Mouse (Mus musculus) thymus, adult 2 months (tissue): ENCODE measurements around the gene Thy1. TPM values are rescaled to one million over a fixed set of nuclear protein-coding genes. Genes with fewer than 3 reads are reported as not detected.

ENCODE experiments used
- DNase-seq: peaks from one replicate; pipeline ENCODE4 v3.0.0; 2021
- H3K27ac ChIP-seq: fragments of 200-500 bp; 2 replicates; pipeline ENCODE4 v1.5.1; 2012; ENCODE audit warnings: low read length, control low read depth; ENCODE audit not compliant: control insufficient read depth, insufficient read depth
- H3K27me3 ChIP-seq: fragments of 200-500 bp; 2 replicates; pipeline ENCODE4 v1.6.1; 2012; ENCODE audit warnings: mild to moderate bottlenecking, low read length, moderate library complexity, mixed read lengths; ENCODE audit not compliant: control insufficient read depth, insufficient read depth
- H3K36me3 ChIP-seq: fragments of 200-500 bp; 2 replicates; pipeline ENCODE4 v1.6.1; 2012; ENCODE audit warnings: mild to moderate bottlenecking, low read length, moderate library complexity; ENCODE audit not compliant: control insufficient read depth, insufficient read depth
- H3K4me1 ChIP-seq: fragments of 200-500 bp; replicated peaks from 2 replicates; pipeline ENCODE4 v1.6.1; 2012; ENCODE audit warnings: low read length; ENCODE audit not compliant: control insufficient read depth, insufficient read depth
- H3K4me3 ChIP-seq: fragments of 200-500 bp; 2 replicates; pipeline ENCODE4 v1.5.1; 2012; ENCODE audit warnings: mild to moderate bottlenecking, low read length, control low read depth, moderate library complexity; ENCODE audit not compliant: control insufficient read depth, insufficient read depth
- CTCF ChIP-seq: fragments of 200-500 bp; IDR thresholded peaks from 2 replicates; pipeline ENCODE4 v1.5.1; 2012; ENCODE audit warnings: mild to moderate bottlenecking, control low read depth, low read length, moderate library complexity, borderline replicate concordance; ENCODE audit not compliant: control insufficient read depth, poor library complexity, insufficient read depth; ENCODE audit errors: extremely low read depth
- POLR2A ChIP-seq: fragments of 200-500 bp; IDR thresholded peaks from 2 replicates; pipeline ENCODE4 v1.6.1; 2012; ENCODE audit warnings: mild to moderate bottlenecking, low read length, control low read depth, moderate library complexity; ENCODE audit not compliant: control insufficient read depth, poor library complexity, insufficient read depth; ENCODE audit errors: extremely low read depth
- WGBS: fragments of 180-500 bp; shearing (Covaris S2); methylation state at CpG from one replicate; pipeline ENCODE4 v1.1.7; 2018; 5-methylcytosine and 5-hydroxymethylcytosine counted together
- polyA plus RNA-seq: library from polyadenylated mRNA; depleted of rRNA; stranded (reverse); fragments of >200 nt; gene quantifications from 2 replicates; pipeline ENCODE4 v1.2.3, GENCODE M21; 2012

The Thy1 gene
- polyA plus RNA-seq, 1 experiment, result 3,478 TPM

DNA sequence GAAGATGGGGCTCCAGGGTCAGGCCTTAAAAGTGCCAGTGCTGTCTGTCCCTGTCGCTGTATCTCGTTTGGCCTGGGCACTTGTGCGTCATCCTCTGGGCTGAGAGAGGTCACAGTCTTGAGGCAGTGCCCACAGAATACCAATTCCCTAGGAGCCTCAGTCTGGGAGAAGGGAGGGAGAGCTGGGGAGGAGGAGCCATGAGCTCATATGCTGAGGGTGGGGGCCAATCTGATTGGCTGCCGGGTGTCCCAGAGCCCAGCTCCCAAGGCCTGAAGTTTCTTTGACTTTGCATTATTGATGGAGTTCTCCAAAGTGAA, 29.4 kb downstream of the Thy1 start:
- peaks cover 16% of the 10 kb centered on the region for H3K4me1 ChIP-seq
- DNase-seq, result no peak
- H3K27ac ChIP-seq, result no peak overlapping the region
- H3K36me3 ChIP-seq, result no peaks in the 10 kb centered on the region
- TF ChIP-seq CTCF (no peak), POLR2A (no peak)
- 89% methylated on average over 4 of the region's 4 CpGs for WGBS
- H3K27me3 ChIP-seq, result no peaks in the 10 kb centered on the region
- H3K4me3 ChIP-seq, result no peak overlapping the region

- 94% methylated on average over 5 of the region's 5 CpGs for WGBS
- no peak for DNase-seq
- no peak for TF ChIP-seq CTCF
- no peak for TF ChIP-seq POLR2A
- Histone ChIP-seq H3K36me3 (no peaks in the 10 kb centered on the region), H3K27ac (no peak overlapping the region), H3K4me1 (peaks cover 11% of the 10 kb centered on the region), H3K4me3 (no peak overlapping the region), H3K27me3 (no peaks in the 10 kb centered on the region)
Observed at GRCm38 (mm10) chr9:44073115-44073514, 29.9 kb downstream of the Thy1 start.

- DNase-seq, result peak; percentile 54
- WGBS, result 66% methylated on average over 9 of the region's 9 CpGs
- no peak overlapping the region for H3K27ac ChIP-seq
- peaks cover 10% of the 10 kb centered on the region for H3K4me1 ChIP-seq
- no peaks in the 10 kb centered on the region for H3K36me3 ChIP-seq
- no peaks in the 10 kb centered on the region for H3K27me3 ChIP-seq
- TF ChIP-seq POLR2A (no peak), CTCF (peak; percentile 36; the same call in 1 of the 2 replicates)
- H3K4me3 ChIP-seq, result no peak overlapping the region
Observed at GRCm38 (mm10) chr9:44074395-44075275, 31.5 kb downstream of the Thy1 start.

DNA sequence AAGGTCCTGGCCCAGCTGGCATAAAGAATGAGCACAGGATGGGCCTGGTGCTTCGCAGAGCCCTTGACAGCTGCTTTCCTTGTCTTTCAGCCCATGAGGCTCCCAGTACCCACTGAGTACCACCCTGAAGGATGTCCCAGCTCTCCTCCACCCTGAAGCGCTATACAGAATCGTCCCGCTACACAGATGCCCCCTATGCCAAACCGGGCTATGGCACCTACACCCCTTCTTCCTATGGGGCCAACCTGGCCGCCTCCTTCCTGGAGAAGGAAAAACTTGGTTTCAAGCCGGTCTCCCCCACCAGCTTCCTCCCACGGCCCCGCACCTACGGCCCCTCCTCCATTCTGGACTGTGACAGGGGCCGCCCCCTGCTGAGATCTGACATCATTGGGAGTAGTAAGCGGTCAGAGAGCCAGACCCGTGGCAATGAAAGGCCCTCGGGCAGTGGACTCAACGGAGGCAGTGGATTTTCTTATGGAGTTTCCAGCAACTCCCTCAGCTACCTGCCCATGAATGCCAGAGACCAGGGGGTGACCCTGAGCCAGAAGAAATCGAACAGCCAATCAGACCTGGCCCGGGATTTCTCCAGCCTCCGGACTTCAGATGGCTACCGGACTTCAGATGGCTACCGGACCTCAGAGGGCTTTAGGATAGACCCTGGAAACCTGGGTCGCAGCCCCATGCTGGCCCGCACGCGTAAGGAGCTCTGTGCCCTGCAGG, 32.3 kb downstream of the Thy1 start:
- Histone ChIP-seq H3K36me3 (no peaks in the 10 kb centered on the region), H3K27me3 (no peaks in the 10 kb centered on the region), H3K27ac (no peak overlapping the region), H3K4me1 (peaks cover 5% of the 10 kb centered on the region), H3K4me3 (no peak overlapping the region)
- TF ChIP-seq CTCF (no peak), POLR2A (no peak)
- DNase-seq, result no peak
- WGBS, result 92% methylated on average over 24 of the region's 24 CpGs

DNA sequence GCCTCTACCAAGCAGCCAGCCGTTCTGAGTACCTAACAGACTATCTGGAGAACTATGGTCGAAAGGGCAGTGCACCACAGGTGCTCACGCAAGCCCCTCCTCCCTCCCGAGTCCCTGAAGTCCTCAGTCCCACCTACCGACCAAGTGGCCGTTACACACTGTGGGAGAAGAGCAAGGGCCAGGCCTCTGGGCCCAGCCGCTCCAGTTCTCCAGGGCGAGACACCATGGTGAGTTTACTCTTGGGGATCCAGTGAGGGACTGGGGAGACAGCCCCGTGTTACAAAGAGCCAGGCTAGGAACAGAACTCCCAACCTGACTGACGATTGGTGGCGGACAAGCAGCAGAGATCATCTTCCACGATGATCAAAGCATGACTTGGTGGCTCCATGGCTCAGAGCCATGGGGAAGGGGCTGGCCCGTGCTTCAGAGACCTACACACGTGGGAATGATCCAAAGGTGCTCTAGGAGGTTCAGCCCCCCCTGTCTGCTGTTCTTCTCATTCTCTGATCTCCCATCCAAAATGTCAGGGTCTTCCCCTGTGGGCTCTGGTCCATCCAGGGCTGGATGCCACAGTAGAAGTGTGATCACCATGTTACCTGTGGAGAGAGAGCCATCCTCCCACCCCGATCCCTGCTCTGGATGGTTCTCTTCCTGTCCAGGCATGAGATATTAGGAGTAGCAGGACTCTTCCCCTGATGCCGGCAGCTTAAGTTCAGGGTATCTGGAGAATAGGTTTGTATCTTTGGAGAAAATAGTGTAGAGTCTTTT, 33.0 kb downstream of the Thy1 start:
- Histone ChIP-seq H3K4me3 (no peak overlapping the region), H3K27ac (no peak overlapping the region), H3K4me1 (no peaks in the 10 kb centered on the region), H3K36me3 (no peaks in the 10 kb centered on the region), H3K27me3 (no peaks in the 10 kb centered on the region)
- 84% methylated on average over 16 of the region's 16 CpGs for WGBS
- TF ChIP-seq POLR2A, result no peak
- no peak for TF ChIP-seq CTCF
- DNase-seq, result no peak

DNA sequence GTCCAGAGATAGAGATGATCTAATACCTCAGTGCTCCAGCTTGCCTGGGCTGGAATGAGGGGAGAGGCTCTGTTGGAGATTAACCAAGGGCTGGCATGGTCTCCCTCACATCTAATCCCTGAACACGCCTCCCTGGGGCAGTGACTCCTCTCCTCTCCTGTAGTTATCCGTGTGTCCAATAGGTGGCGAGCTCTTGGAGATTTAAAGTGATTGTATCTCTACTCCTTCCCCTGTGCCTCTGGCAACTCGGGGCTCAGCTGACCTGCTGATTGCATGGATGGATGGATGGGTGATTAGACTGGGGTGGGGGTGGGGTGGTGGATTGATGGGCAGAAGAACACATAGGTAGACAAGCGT, 33.6 kb downstream of the Thy1 start:
- Histone ChIP-seq H3K27me3 (no peaks in the 10 kb centered on the region), H3K27ac (no peak overlapping the region), H3K36me3 (no peaks in the 10 kb centered on the region), H3K4me3 (no peak overlapping the region), H3K4me1 (no peaks in the 10 kb centered on the region)
- WGBS, result 22% methylated on average over 5 of the region's 5 CpGs
- DNase-seq, result peak; percentile 61
- TF ChIP-seq POLR2A (no peak), CTCF (no peak)
